Mouse (Mus musculus): ENCODE measurements around the gene March4.

DNA sequence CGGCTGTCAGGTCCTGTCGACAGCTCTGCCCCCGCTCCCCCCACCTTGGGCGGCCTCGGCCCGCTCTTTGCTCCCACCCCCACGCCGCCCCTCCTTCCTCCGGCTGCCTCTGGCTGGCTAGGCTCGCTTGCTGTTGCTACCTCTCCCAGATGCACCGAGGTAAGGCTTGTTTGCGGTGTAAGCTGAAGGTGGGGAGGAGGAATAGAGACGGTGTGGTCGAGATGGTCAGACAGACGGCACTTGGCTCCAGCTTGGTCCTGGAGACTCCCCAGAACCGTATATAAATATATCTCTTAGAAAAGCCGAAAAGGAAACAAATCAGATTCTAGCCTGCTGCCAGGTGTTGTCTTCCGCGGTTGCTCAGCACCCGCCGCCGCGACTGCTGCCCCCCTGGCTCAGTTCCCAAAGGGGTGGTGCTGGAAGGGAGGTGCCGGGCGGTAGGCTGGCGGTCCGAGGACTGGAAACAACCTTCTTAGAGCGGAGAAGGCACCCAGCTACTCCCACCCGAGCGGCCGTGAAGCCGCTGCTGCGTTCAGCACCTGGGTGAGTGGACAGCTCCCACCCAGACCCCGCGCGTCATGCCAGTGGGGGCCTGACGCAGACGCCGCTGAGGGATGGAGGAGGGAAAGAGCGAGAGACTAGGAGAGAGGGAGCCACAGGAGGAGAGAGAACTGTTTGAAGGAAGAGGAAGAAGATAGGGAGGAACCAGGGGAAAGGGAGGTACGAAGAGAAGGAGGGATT lies at the start of gene March4:
- TF ChIP-seq POLR2A (IDR thresholded peaks at IDR 0.05; ENCODE audit: borderline replicate concordance, extremely low read depth, low read depth, low read length), result no peak
- TF ChIP-seq CTCF (IDR thresholded peaks at IDR 0.05; ENCODE audit: insufficient read depth, low read length), result no peak
